Comparison of ENCODE assay signal across 17 mouse cellular contexts in the genomic region with DNA sequence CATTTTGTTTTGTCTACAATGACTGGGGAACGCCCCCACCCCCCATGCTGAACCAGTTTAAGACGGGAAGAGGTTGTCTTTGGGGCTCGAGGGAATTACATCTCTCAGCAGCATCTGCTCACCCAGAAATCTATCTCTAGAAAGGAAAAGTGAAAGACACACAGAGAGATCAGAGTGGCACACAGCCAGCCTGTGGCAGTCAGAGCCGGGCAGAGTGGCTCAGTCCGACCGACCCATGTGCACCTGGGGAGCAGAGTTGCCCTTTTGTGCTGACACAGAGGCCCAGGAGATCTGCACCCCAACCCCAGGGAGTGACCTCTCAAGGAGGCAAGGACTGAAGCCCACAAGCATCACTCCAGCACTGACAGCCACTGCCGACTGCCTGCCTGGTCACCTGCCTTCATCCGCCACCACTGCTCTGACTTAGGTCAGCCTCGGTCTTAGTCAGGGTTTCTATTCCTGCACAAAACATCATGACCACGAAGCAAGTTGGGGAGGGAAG. TPM values are rescaled to one million over a fixed set of nuclear protein-coding genes. Genes with fewer than 3 reads are reported as not detected.
DNase-seq lines count a peak whose midpoint lies in the region; ATAC-seq and TF ChIP-seq lines count a peak whose summit lies in the region.
"Had no signal": no experiment of that assay in that cellular context is flagged by ENCODE, and none has a peak within 500 bp of the region (broad histone marks: within the 10 kb centered on the region; RNA-seq: fewer than 3 reads in every experiment).

No protein-coding gene starts in this region.

- TF ChIP-seq POLR2A in thymus, adult 2 months (IDR thresholded peaks at IDR 0.05; ENCODE audit: control insufficient read depth, extremely low read depth, insufficient read depth, low read length, poor library complexity): no peak
- peak; percentile 30; the same call in 1 of the 2 replicates for TF ChIP-seq POLR2A in bone marrow, adult 2 months (IDR thresholded peaks at IDR 0.05; ENCODE audit: borderline replicate concordance, control insufficient read depth, low read depth, low read length)

- H3K4me1 ChIP-seq in thymus, adult 2 months (replicated peaks; ENCODE audit: control insufficient read depth, insufficient read depth, low read length): peaks cover 86% of the 10 kb centered on the region
- H3K4me1 ChIP-seq in bone marrow, adult 2 months (ENCODE audit: control insufficient read depth, insufficient read depth, low read length): peaks cover 28% of the 10 kb centered on the region

- WGBS in thymus, adult 2 months: 23% methylated on average over 10 of the region's 10 CpGs
- 32% methylated on average over 10 of the region's 10 CpGs for WGBS in bone marrow, adult 2 months

- H3K27ac ChIP-seq in thymus, adult 2 months (ENCODE audit: control insufficient read depth, insufficient read depth, low read length): peak overlapping the region; percentile 86
- H3K27ac ChIP-seq in bone marrow, adult 2 months (ENCODE audit: control insufficient read depth, insufficient read depth, low read depth, low read length, poor library complexity): peak overlapping the region; percentile 53
- H3K27ac ChIP-seq: embryonic facial prominence, embryonic 15.5 days; forebrain, embryonic 12.5 days; heart, adult 2 months; kidney, embryonic 15.5 days; midbrain, embryonic 15.5 days had no signal

- DNase-seq in thymus, adult 2 months: peak; percentile 49
- no peak for DNase-seq in thymus, postnatal 10 days (ENCODE audit: low spot score in 2 of 2)
- no peak for DNase-seq in gastrocnemius, adult 18-20 months (ENCODE audit: low spot score)
- DNase-seq in right cerebral cortex, postnatal 36 days (ENCODE audit: low spot score in 2 of 2): no peak
- DNase-seq in heart, postnatal 14 days: no peak
- DNase-seq: adrenal gland, postnatal 36 days; cerebellum, adult 11 months; heart, adult 2 months; lung, postnatal 10 days; right cerebral cortex, postnatal 14 days had no signal

- intact Hi-C loops in heart, postnatal 14 days (cut with DNase I): no loop called here

- no peak for TF ChIP-seq CTCF in thymus, adult 2 months (IDR thresholded peaks at IDR 0.05; ENCODE audit: borderline replicate concordance, control insufficient read depth, extremely low read depth, insufficient read depth, low read length, poor library complexity)
- TF ChIP-seq CTCF in bone marrow, adult 2 months (IDR thresholded peaks at IDR 0.05; ENCODE audit: control insufficient read depth, insufficient read depth, low read length): no peak

- no peaks in the 10 kb centered on the region; the same call in 1 of the 2 replicates for H3K36me3 ChIP-seq in thymus, adult 2 months (ENCODE audit: control insufficient read depth, insufficient read depth, low read length)
- H3K36me3 ChIP-seq: embryonic facial prominence, embryonic 15.5 days; forebrain, embryonic 12.5 days; kidney, embryonic 15.5 days; midbrain, embryonic 15.5 days had no signal

- H3K27me3 ChIP-seq in thymus, adult 2 months (ENCODE audit: control insufficient read depth, insufficient read depth, low read length): no peaks in the 10 kb centered on the region
- H3K27me3 ChIP-seq: embryonic facial prominence, embryonic 15.5 days; forebrain, embryonic 12.5 days; kidney, embryonic 15.5 days; midbrain, embryonic 15.5 days had no signal

- H3K4me3 ChIP-seq in thymus, adult 2 months (ENCODE audit: control insufficient read depth, insufficient read depth, low read length): peak overlapping the region; percentile 15; the same call in 1 of the 2 replicates
- H3K4me3 ChIP-seq in bone marrow, adult 2 months (replicated peaks; ENCODE audit: control insufficient read depth, low read depth, low read length): peak overlapping the region; percentile 0
- H3K4me3 ChIP-seq: embryonic facial prominence, embryonic 15.5 days; forebrain, embryonic 12.5 days; heart, adult 2 months; kidney, embryonic 15.5 days; midbrain, embryonic 15.5 days had no signal

- peak; percentile 31; the same call in 1 of the 2 replicates for ATAC-seq in megakaryocyte, adult 5-6 weeks (ENCODE audit: poor library complexity, severe bottlenecking)
- ATAC-seq: hindbrain, embryonic 16.5 days; midbrain, embryonic 15.5 days had no signal

RNA-seq across cellular contexts. Expression of a gene that starts 50.9 kb away (rescaled TPM):
- 156 and 182 TPM in 2 replicates for polyA plus RNA-seq in thymus, adult 2 months (2012; rRNA removed)
- polyA plus RNA-seq in bone marrow, adult 2 months (2011; ENCODE audit: insufficient read depth, insufficient read length, low replicate concordance, missing spikeins): 9.3 and 23.0 TPM in 2 replicates
- total RNA-seq in megakaryocyte, adult 5-6 weeks (2015): 99.8 and 110 TPM in 2 replicates
- 54.1 and 66.6 TPM in 2 replicates for total RNA-seq in megakaryocyte, adult 5-6 weeks (2017)
- 100 to 1,000 TPM; 118 to 125 TPM for total RNA-seq in gastrocnemius, adult 18-20 months (2021)
- total RNA-seq in heart, postnatal 14 days (2021): 10 to 100 TPM; 78.3 to 78.4 TPM
